Mouse (Mus musculus) hindbrain, embryonic 13.5 days (tissue): ENCODE measurements around the gene Ino80d. TPM values are rescaled to one million over a fixed set of nuclear protein-coding genes. Genes with fewer than 3 reads are reported as not detected.
A peak's percentile ranks its signal among the peaks of the same experiment; 100 is the strongest.

Experiments used
- ATAC-seq: fragments of 200-750 bp; cut with Nextera tagmentation; 2 replicates; pipeline ENCODE4 v1.8.0; 2017; ENCODE audit warnings: moderate TSS enrichment; ENCODE audit not compliant: low FRiP score
- H3K27ac ChIP-seq: fragments of 300-500 bp; sonication (generic); 2 replicates; pipeline ENCODE4 v1.5.1; 2015; ENCODE audit warnings: inconsistent platforms, mild to moderate bottlenecking, moderate library complexity
- H3K27me3 ChIP-seq: fragments of 300-500 bp; sonication (generic); 2 replicates; pipeline ENCODE4 v1.6.1; 2015; ENCODE audit warnings: mild to moderate bottlenecking, inconsistent platforms
- H3K36me3 ChIP-seq: fragments of 300-500 bp; sonication (generic); 2 replicates; pipeline ENCODE4 v1.6.1; 2015; ENCODE audit warnings: mild to moderate bottlenecking, inconsistent platforms
- H3K4me1 ChIP-seq: fragments of 300-500 bp; sonication (generic); replicated peaks from 2 replicates; pipeline ENCODE4 v1.6.1; 2015; ENCODE audit warnings: inconsistent platforms
- H3K4me2 ChIP-seq: fragments of 300-500 bp; sonication (generic); 2 replicates; pipeline ENCODE4 v1.6.1; 2015; ENCODE audit warnings: inconsistent platforms, mild to moderate bottlenecking, moderate library complexity
- H3K4me3 ChIP-seq: fragments of 300-500 bp; sonication (generic); 2 replicates; pipeline ENCODE4 v1.5.1; 2015; ENCODE audit warnings: mild to moderate bottlenecking, inconsistent platforms
- H3K9ac ChIP-seq: fragments of 300-500 bp; sonication (generic); 2 replicates; pipeline ENCODE4 v1.6.1; 2015; ENCODE audit warnings: mild to moderate bottlenecking, inconsistent platforms
- H3K9me3 ChIP-seq: fragments of 300-500 bp; sonication (generic); 2 replicates; pipeline ENCODE4 v1.6.1; 2016; ENCODE audit warnings: inconsistent platforms
- WGBS: fragments of 180-500 bp; shearing (Covaris S2); methylation state at CpG from one replicate; pipeline ENCODE4 v1.1.7; 2015; 5-methylcytosine and 5-hydroxymethylcytosine counted together
- microRNA-seq: library from miRNA; unstranded; fragments of <30 nt; microRNA quantifications from one replicate; pipeline ENCODE4, GENCODE M21; 2016
- polyA plus RNA-seq: library from polyadenylated mRNA; unstranded; fragments of >200 nt; fragmentation: Nextera tagmentation; extraction: Ambion mirVana; gene quantifications from 2 replicates; pipeline ENCODE4 v1.2.1, GENCODE M21; 2015

Ino80d gene
- polyA plus RNA-seq, 1 experiment from 2014 or later = 11.2 TPM

DNA sequence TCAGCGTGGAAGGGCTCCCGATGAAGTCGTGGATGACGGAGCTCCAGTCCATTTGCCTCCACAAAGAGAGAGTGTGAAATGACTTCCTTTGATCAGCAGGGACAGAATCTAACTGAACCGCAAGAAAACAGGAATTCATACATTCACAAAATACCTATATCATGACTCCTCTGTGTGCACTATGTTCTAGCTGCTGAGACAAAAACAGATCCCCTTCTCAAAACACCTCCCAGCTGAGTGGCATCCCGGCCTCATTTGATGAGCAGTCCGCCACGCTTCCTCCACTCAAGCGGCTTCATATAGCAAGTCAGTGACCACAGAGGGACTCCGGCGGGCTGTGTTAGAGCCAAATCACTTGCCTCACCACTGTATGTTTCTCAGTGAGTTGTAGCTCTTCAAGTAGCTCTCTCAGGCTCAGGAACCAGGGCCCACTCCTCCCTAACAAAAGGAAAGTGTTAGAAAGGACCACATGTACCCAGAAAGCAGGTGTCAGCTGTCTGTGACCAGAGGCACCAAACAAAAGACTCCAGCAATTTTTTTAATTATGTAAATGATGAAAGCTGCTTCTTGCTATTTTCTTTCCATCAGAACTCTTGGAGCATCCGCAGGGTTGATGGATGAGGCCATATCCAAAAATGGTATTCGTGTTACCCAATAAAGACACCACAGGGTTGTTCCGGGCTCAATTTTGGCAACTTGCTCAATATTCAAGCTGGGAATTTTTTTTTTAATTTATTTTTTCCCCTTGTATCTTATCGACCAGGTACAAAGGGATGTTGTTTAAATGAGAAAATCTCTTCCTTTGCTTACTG, 181.0 kb downstream of the Ino80d start:
- Histone ChIP-seq H3K4me3 (no peak overlapping the region), H3K27ac (peak overlapping the region; percentile 78), H3K4me1 (peaks cover 31% of the 10 kb centered on the region), H3K9me3 (no peaks in the 10 kb centered on the region), H3K4me2 (no peak overlapping the region), H3K27me3 (peaks cover 5% of the 10 kb centered on the region; the same call in 1 of the 2 replicates), H3K36me3 (no peaks in the 10 kb centered on the region), H3K9ac (no peak overlapping the region)
- 49% methylated on average over 15 of the region's 15 CpGs for WGBS
- peak; percentile 18; the same call in 1 of the 2 replicates for ATAC-seq

DNA sequence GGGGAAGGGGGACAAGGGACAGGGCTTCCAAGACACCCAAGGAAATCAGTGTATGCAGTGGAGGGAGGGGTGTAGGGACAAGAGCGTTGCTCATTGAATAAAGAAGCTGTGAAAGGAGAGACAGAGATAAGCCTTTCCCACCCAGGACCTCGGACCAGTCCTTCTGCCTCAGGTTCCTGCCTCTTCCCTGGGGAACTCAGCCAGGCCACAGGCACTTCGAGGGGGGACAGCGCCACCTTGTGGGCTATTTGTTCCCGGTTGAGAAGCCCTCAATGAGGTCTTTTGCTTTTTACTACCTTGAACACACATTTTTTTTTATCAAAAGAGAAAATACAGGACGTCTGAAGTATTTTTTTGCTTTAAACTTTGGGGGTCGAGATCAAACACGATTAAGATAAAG, 185.0 kb downstream of the Ino80d start:
- H3K9ac ChIP-seq = no peak overlapping the region
- 2% methylated on average over 8 of the region's 8 CpGs for WGBS
- no peak overlapping the region for H3K27ac ChIP-seq
- H3K4me3 ChIP-seq = no peak overlapping the region
- H3K27me3 ChIP-seq = peaks cover 5% of the 10 kb centered on the region; the same call in 1 of the 2 replicates
- peaks cover 22% of the 10 kb centered on the region for H3K4me1 ChIP-seq
- ATAC-seq = no peak
- H3K4me2 ChIP-seq = no peak overlapping the region
- no peaks in the 10 kb centered on the region for H3K36me3 ChIP-seq
- H3K9me3 ChIP-seq = no peaks in the 10 kb centered on the region

- Histone ChIP-seq H3K4me3 (no peak overlapping the region), H3K9me3 (no peaks in the 10 kb centered on the region), H3K9ac (no peak overlapping the region), H3K27ac (no peak overlapping the region), H3K4me2 (no peak overlapping the region), H3K27me3 (no peaks in the 10 kb centered on the region), H3K36me3 (no peaks in the 10 kb centered on the region), H3K4me1 (no peaks in the 10 kb centered on the region)
- WGBS = 94% methylated on average over 6 of the region's 6 CpGs
- no peak for ATAC-seq
These were observed 195.2 kb downstream of the Ino80d start for GRCm38 (mm10) chr1:62919219-62919618.

GRCm38 (mm10) chr1:62916609-62917008, 197.9 kb downstream of the Ino80d start:
- 68% methylated on average over 9 of the region's 9 CpGs for WGBS
- H3K27ac ChIP-seq = no peak overlapping the region
- H3K36me3 ChIP-seq = no peaks in the 10 kb centered on the region
- H3K4me2 ChIP-seq = no peak overlapping the region
- no peaks in the 10 kb centered on the region for H3K27me3 ChIP-seq
- H3K9me3 ChIP-seq = no peaks in the 10 kb centered on the region
- ATAC-seq = no peak
- H3K9ac ChIP-seq = no peak overlapping the region
- H3K4me3 ChIP-seq = no peak overlapping the region
- no peaks in the 10 kb centered on the region for H3K4me1 ChIP-seq

- 78% methylated on average over 6 of the region's 6 CpGs for WGBS
- no peak for ATAC-seq
- no peaks in the 10 kb centered on the region for H3K27me3 ChIP-seq
- H3K27ac ChIP-seq = no peak overlapping the region
- no peaks in the 10 kb centered on the region for H3K36me3 ChIP-seq
- H3K4me1 ChIP-seq = peaks cover 12% of the 10 kb centered on the region
- no peaks in the 10 kb centered on the region for H3K9me3 ChIP-seq
- H3K4me2 ChIP-seq = no peak overlapping the region
- no peak overlapping the region for H3K4me3 ChIP-seq
- H3K9ac ChIP-seq = no peak overlapping the region
These were observed 200.0 kb downstream of the Ino80d start for GRCm38 (mm10) chr1:62914495-62914894.

DNA sequence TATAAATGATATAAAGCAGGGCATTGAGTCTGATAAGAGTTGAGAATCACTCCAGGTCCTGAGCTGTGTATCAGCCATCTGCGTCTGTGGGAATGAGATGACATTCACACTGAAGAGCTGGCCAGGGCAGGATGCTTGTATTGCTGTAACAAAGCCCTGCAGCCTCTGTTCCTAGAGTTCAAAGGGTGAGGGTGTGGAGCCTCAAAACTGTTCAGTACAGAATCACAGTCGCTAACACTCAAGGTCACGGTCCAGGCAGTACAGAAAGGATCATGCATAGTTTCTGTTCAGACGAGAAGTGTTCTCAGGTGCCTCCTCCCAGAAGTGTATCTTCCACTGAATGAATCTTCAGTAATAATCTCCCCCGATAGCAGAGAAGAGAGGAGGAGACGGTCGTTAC, 203.0 kb downstream of the Ino80d start:
- Histone ChIP-seq H3K27ac (no peak overlapping the region), H3K4me1 (peaks cover 31% of the 10 kb centered on the region), H3K9me3 (no peaks in the 10 kb centered on the region), H3K4me3 (no peak overlapping the region), H3K27me3 (no peaks in the 10 kb centered on the region), H3K36me3 (no peaks in the 10 kb centered on the region), H3K4me2 (no peak overlapping the region), H3K9ac (no peak overlapping the region)
- no peak for ATAC-seq
- 53% methylated on average over 7 of the region's 7 CpGs for WGBS

GRCm38 (mm10) chr1:62909126-62909525, 205.3 kb downstream of the Ino80d start:
- H3K4me2 ChIP-seq = no peak overlapping the region
- H3K27me3 ChIP-seq = no peaks in the 10 kb centered on the region
- no peak overlapping the region for H3K4me3 ChIP-seq
- H3K4me1 ChIP-seq = peaks cover 38% of the 10 kb centered on the region
- H3K9me3 ChIP-seq = 0 out of 2 replicates have a peak, but pooled peaks cover under 1% of the 10 kb centered on the region
- no peak overlapping the region for H3K27ac ChIP-seq
- 84% methylated on average over 5 of the region's 5 CpGs for WGBS
- no peak overlapping the region for H3K9ac ChIP-seq
- H3K36me3 ChIP-seq = no peaks in the 10 kb centered on the region
- ATAC-seq = no peak

DNA sequence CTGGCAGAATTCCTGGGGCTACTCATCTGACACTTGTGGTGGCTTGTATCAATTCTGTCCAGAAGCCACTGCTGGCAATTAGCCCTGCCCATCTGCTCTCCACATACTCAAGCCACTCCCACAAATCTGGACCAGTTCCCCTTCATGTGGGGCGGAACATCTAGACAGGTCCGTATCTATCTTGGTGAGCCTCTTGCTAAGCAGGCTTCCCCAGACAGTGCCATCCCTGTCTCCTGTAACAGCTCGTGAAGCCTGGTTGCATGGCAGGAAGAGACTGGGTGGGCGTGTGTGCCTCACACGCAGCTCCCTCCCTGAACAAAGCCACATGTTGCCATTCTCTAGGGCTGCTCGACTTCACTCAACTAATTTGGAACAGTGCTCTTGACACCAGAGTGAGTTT, 206.0 kb downstream of the Ino80d start:
- Histone ChIP-seq H3K27ac (no peak overlapping the region), H3K4me2 (no peak overlapping the region), H3K9me3 (0 out of 2 replicates have a peak, but pooled peaks cover 2% of the 10 kb centered on the region), H3K9ac (no peak overlapping the region), H3K4me3 (no peak overlapping the region), H3K27me3 (no peaks in the 10 kb centered on the region), H3K36me3 (no peaks in the 10 kb centered on the region), H3K4me1 (peaks cover 38% of the 10 kb centered on the region)
- 0 out of 2 replicates have a peak, but pooled peaks have one; percentile 62 for ATAC-seq
- 55% methylated on average over 6 of the region's 6 CpGs for WGBS

Small RNA genes lying within 50 kb of the gene (microRNA-seq; reads per million reads assigned to microRNA genes)
- gene Gm24557 (not detected), gene Gm44468 (not detected)

Other genes with a start within 250 kb of the Ino80d start
- 472 and 482 TPM in 2 replicates for gene Eef1b2, start 62.2 kb upstream of the Ino80d start, polyA plus RNA-seq
- 139 and 141 TPM in 2 replicates for gene Ndufs1, start 62.2 kb upstream of the Ino80d start, polyA plus RNA-seq
- gene Gpr1, start 99.9 kb upstream of the Ino80d start, polyA plus RNA-seq = 0.47 and 0.73 TPM in 2 replicates
- 34.9 and 36.9 TPM in 2 replicates for gene Zdbf2, start 158.6 kb upstream of the Ino80d start, polyA plus RNA-seq